Mouse (Mus musculus): Measurements from ENCODE around the gene Gm11238. TPM values are rescaled to one million over a fixed set of nuclear protein-coding genes. Genes with fewer than 3 reads are reported as not detected.
A peak's percentile ranks its signal among the peaks of the same experiment; 100 is the strongest.
"Not testable (repeated sequence)": the region's sequence is repeated elsewhere in the genome, so short reads cannot be mapped to it uniquely, and the experiment has no call there.

Gm11238 gene
- total RNA-seq (2021): not detected
- long read RNA-seq, experiment 1: 0 reads
- long read RNA-seq, experiment 2: 0 reads

GRCm38 (mm10) chr4:73607581-73607980, at the start of gene Gm11238:
TSS of gene Gm11238 (plus strand) at chr4:73607881.
- DNase-seq; intact Hi-C loops (cut with DNase I); H3K27ac ChIP-seq; H3K4me3 ChIP-seq: not testable (repeated sequence)

- no peak for DNase-seq
- intact Hi-C loops (cut with DNase I): no loop called here
- Histone ChIP-seq H3K27ac (no peak overlapping the region), H3K4me3 (no peak overlapping the region)
- peak; percentile 39 for TF ChIP-seq CTCF (IDR thresholded peaks at IDR 0.05)
Measured at GRCm38 (mm10) chr4:73599248-73599647, 8.4 kb upstream of the Gm11238 start.

GRCm38 (mm10) chr4:73622684-73623083, 15.0 kb downstream of the Gm11238 start, which contains the start of gene Gm11237:
TSS of gene Gm11237 (plus strand) at chr4:73622984.
- DNase-seq; intact Hi-C loops (cut with DNase I); H3K4me3 ChIP-seq; H3K27ac ChIP-seq: not testable (repeated sequence)

GRCm38 (mm10) chr4:73637821-73638220, 30.1 kb downstream of the Gm11238 start, which contains the start of gene Gm11236:
TSS of gene Gm11236 (plus strand) at chr4:73638121.
- H3K27ac ChIP-seq; intact Hi-C loops (cut with DNase I); H3K4me3 ChIP-seq; DNase-seq: not testable (repeated sequence)

GRCm38 (mm10) chr4:73661864-73662263, 54.2 kb downstream of the Gm11238 start:
- intact Hi-C loops (cut with DNase I); H3K4me3 ChIP-seq; H3K27ac ChIP-seq: not testable (repeated sequence)
- peak; percentile 6 for DNase-seq

GRCm38 (mm10) chr4:73668054-73668453, 60.4 kb downstream of the Gm11238 start, which contains the start of gene Gm11239:
TSS of gene Gm11239 (plus strand) at chr4:73668354.
- H3K27ac ChIP-seq; H3K4me3 ChIP-seq; intact Hi-C loops (cut with DNase I); DNase-seq: not testable (repeated sequence)

- H3K27ac ChIP-seq; H3K4me3 ChIP-seq; DNase-seq; intact Hi-C loops (cut with DNase I): not testable (repeated sequence)
Measured at GRCm38 (mm10) chr4:73683216-73683615, 75.5 kb downstream of the Gm11238 start, which contains the start of gene Gm428. TSS of gene Gm428 (plus strand) at chr4:73683516.

Other genes starting within 250 kb of the Gm11238 start
- gene Gm11487, start 202.8 kb upstream of the Gm11238 start, total RNA-seq (2021): not detected
- not detected for gene Gm11237, start 15.1 kb downstream of the Gm11238 start, total RNA-seq (2021)
- not detected for gene Gm11236, start 30.2 kb downstream of the Gm11238 start, total RNA-seq (2021)
- gene Gm11239, start 60.5 kb downstream of the Gm11238 start, total RNA-seq (2021): not detected
- not detected for gene Gm428, start 75.6 kb downstream of the Gm11238 start, total RNA-seq (2021)
- not detected for gene Rasef, start 183.1 kb downstream of the Gm11238 start, total RNA-seq (2021)

All from gastrocnemius, adult 2 months (tissue).